Mouse (Mus musculus): ENCODE measurements around the gene Cep55. TPM values are rescaled to one million over a fixed set of nuclear protein-coding genes. Genes with fewer than 3 reads are reported as not detected.

Cep55 gene
- total and polyA plus RNA-seq, 2 experiments: 0.05 to 0.18 TPM

DNA sequence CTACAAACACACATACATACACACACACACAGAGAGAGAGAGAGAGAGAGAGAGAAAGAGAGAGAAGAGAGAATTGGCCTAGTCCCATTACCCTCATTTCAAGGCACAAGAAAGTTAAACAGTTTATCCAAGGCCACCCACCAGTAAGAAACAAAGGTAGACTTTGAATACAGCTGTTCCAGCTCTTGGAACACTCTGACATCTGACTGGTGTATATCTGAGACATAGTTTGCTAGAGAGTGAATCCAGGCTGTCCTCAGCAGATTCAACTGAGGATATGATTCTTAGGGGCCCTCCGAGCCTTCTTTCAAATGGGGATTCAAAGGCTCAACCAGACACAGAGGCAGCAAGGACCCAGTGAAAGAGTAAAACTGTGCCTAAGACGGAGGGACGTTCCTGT, 25.5 kb upstream of the Cep55 start:
- no peak for DNase-seq (ENCODE audit: extremely low read depth, low read depth, low spot score)
- H3K27ac ChIP-seq (replicated peaks; ENCODE audit: insufficient read depth, low read depth, low read length): no peak overlapping the region
- 92% methylated on average over 3 of the region's 3 CpGs for WGBS
- no peak overlapping the region for H3K4me3 ChIP-seq (ENCODE audit: insufficient read depth, low read depth, low read length)
- no peak for TF ChIP-seq POLR2A (IDR thresholded peaks at IDR 0.05; ENCODE audit: extremely low read depth, insufficient read depth, low read length)
- no peak for TF ChIP-seq CTCF (IDR thresholded peaks at IDR 0.05; ENCODE audit: low read depth, low read length)
- H3K27me3 ChIP-seq (ENCODE audit: control insufficient read depth, insufficient read depth, low read length): no peaks in the 10 kb centered on the region
- H3K79me2 ChIP-seq (ENCODE audit: control insufficient read depth, insufficient read depth, low read length): no peaks in the 10 kb centered on the region
- H3K4me1 ChIP-seq (ENCODE audit: control insufficient read depth, insufficient read depth, low read length): no peaks in the 10 kb centered on the region; the same call in 1 of the 2 replicates
- H3K36me3 ChIP-seq (ENCODE audit: control insufficient read depth, insufficient read depth, low read length): no peaks in the 10 kb centered on the region
- no peak overlapping the region for H3K9ac ChIP-seq (ENCODE audit: low read depth, low read length)

DNA sequence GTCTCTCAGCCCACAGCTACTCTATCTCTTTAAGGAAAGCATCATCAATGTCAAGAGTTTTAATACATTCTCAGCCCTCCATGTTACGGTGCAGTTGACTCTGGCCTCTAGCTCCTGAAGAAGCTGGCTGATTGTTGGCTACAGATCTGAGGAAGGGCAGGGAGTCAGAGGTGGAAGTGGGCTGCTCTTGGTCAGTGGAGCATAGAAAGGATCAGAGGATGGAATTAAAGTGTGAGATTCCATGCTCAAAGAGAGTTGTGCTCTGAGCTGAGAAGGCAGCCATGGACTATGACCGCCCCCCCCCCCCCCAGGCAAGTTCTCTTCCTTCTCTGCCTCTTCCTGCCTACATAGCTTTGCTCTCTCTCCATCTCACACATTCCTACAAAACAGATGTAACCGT, 24.9 kb upstream of the Cep55 start:
- TF ChIP-seq POLR2A (IDR thresholded peaks at IDR 0.05; ENCODE audit: extremely low read depth, insufficient read depth, low read length) (no peak), CTCF (IDR thresholded peaks at IDR 0.05; ENCODE audit: low read depth, low read length) (no peak)
- Histone ChIP-seq H3K4me3 (ENCODE audit: insufficient read depth, low read depth, low read length) (no peak overlapping the region), H3K9ac (ENCODE audit: low read depth, low read length) (no peak overlapping the region), H3K36me3 (ENCODE audit: control insufficient read depth, insufficient read depth, low read length) (no peaks in the 10 kb centered on the region), H3K27ac (replicated peaks; ENCODE audit: insufficient read depth, low read depth, low read length) (no peak overlapping the region), H3K27me3 (ENCODE audit: control insufficient read depth, insufficient read depth, low read length) (no peaks in the 10 kb centered on the region), H3K79me2 (ENCODE audit: control insufficient read depth, insufficient read depth, low read length) (no peaks in the 10 kb centered on the region), H3K4me1 (ENCODE audit: control insufficient read depth, insufficient read depth, low read length) (no peaks in the 10 kb centered on the region; the same call in 1 of the 2 replicates)
- 70% methylated on average over 3 of the region's 3 CpGs for WGBS
- no peak for DNase-seq (ENCODE audit: extremely low read depth, low read depth, low spot score)

DNA sequence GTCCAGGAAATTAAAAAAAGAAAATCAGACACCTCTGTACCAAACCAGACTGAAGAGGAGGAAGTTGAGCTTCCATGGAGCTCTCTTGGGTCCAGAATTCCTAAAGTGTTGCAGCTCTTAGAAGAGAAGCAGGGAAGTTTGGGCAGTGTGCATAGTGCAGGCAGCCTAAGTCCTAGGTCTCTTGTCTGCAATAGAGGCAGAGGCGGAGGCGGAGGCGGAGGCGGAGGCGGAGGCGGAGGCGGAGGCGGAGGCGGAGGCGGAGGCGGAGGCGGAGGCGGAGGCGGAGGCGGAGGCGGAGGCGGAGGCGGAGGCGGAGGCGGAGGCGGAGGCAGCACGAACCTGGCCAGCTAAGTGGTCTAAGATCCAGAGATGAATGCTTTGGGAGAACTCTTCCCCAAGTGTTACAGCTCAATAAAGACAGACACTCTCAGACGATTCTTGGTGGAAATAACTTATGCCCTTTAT, 24.1 kb upstream of the Cep55 start:
- H3K27me3 ChIP-seq (ENCODE audit: control insufficient read depth, insufficient read depth, low read length): no peaks in the 10 kb centered on the region
- DNase-seq (ENCODE audit: extremely low read depth, low read depth, low spot score): peak; percentile 33
- no peak for TF ChIP-seq CTCF (IDR thresholded peaks at IDR 0.05; ENCODE audit: low read depth, low read length)
- no peak for TF ChIP-seq POLR2A (IDR thresholded peaks at IDR 0.05; ENCODE audit: extremely low read depth, insufficient read depth, low read length)
- H3K4me1 ChIP-seq (ENCODE audit: control insufficient read depth, insufficient read depth, low read length): no peaks in the 10 kb centered on the region; the same call in 1 of the 2 replicates
- 1% methylated on average over 23 of the region's 23 CpGs for WGBS
- H3K36me3 ChIP-seq (ENCODE audit: control insufficient read depth, insufficient read depth, low read length): no peaks in the 10 kb centered on the region
- H3K27ac ChIP-seq (replicated peaks; ENCODE audit: insufficient read depth, low read depth, low read length): no peak overlapping the region
- H3K79me2 ChIP-seq (ENCODE audit: control insufficient read depth, insufficient read depth, low read length): no peaks in the 10 kb centered on the region
- no peak overlapping the region for H3K4me3 ChIP-seq (ENCODE audit: insufficient read depth, low read depth, low read length)
- no peak overlapping the region for H3K9ac ChIP-seq (ENCODE audit: low read depth, low read length)

DNA sequence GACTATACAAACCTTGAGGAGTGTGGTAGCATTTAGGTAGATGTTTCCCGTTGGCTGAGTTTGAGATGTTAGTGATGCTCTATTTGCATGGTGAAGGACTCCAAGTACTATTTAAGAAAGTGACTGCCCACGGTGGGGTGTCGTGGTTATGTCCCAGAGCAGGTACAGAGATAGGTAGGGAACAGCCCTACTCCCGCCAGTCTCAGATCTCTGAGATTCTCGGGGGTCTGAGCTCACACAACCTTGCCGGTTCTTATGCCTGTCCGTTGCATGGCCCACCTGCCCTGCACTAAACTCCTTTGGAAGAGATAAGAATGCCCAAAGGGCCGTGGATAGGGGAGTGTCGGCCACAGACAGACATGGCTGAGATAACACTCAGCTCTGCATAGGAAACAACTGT, 23.7 kb upstream of the Cep55 start:
- Histone ChIP-seq H3K36me3 (ENCODE audit: control insufficient read depth, insufficient read depth, low read length) (no peaks in the 10 kb centered on the region), H3K9ac (ENCODE audit: low read depth, low read length) (no peak overlapping the region), H3K4me3 (ENCODE audit: insufficient read depth, low read depth, low read length) (no peak overlapping the region), H3K79me2 (ENCODE audit: control insufficient read depth, insufficient read depth, low read length) (no peaks in the 10 kb centered on the region), H3K27ac (replicated peaks; ENCODE audit: insufficient read depth, low read depth, low read length) (no peak overlapping the region), H3K27me3 (ENCODE audit: control insufficient read depth, insufficient read depth, low read length) (no peaks in the 10 kb centered on the region), H3K4me1 (ENCODE audit: control insufficient read depth, insufficient read depth, low read length) (no peaks in the 10 kb centered on the region; the same call in 1 of the 2 replicates)
- no peak for DNase-seq (ENCODE audit: extremely low read depth, low read depth, low spot score)
- TF ChIP-seq POLR2A (IDR thresholded peaks at IDR 0.05; ENCODE audit: extremely low read depth, insufficient read depth, low read length) (no peak), CTCF (IDR thresholded peaks at IDR 0.05; ENCODE audit: low read depth, low read length) (no peak)
- WGBS: 76% methylated on average over 9 of the region's 9 CpGs

DNA sequence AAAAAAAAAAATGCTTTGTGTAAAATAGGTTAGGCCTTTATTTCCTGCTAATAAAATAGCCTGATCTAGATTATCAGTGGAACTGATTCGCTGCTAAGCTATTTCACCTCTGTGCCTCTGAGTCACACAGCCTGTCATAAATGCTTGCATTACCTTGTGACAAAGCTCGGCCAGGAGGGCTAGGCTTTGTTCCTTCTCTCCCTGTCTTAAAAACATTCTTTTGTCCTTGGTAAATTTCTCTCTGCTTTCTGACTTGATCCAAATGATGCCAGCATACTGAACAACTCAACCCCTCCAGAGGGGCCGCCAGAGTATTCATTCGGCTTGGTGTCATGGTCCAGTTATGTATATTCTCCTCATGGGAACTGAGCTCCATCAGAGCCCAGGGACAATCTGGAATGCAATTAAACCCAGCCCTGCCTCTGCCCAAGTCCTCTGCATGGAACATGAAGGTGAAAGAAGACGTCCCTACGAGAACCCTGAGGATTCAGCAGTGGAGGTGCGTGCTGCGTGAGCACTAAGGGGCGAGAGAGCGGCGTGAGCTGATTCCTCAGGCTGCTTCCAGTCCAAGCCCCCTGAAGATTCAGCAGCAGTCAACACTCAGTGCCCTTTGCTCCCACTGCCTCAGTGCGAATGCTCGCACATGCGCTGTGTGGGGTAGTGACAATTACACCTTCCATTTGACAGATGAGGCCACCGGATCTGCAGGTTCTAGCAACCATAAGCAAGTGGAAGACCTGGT, 21.6 kb upstream of the Cep55 start:
- Histone ChIP-seq H3K4me3 (ENCODE audit: insufficient read depth, low read depth, low read length) (no peak overlapping the region), H3K36me3 (ENCODE audit: control insufficient read depth, insufficient read depth, low read length) (no peaks in the 10 kb centered on the region), H3K79me2 (ENCODE audit: control insufficient read depth, insufficient read depth, low read length) (no peaks in the 10 kb centered on the region), H3K27me3 (ENCODE audit: control insufficient read depth, insufficient read depth, low read length) (no peaks in the 10 kb centered on the region), H3K9ac (ENCODE audit: low read depth, low read length) (no peak overlapping the region), H3K4me1 (ENCODE audit: control insufficient read depth, insufficient read depth, low read length) (no peaks in the 10 kb centered on the region), H3K27ac (replicated peaks; ENCODE audit: insufficient read depth, low read depth, low read length) (no peak overlapping the region)
- WGBS: 87% methylated on average over 15 of the region's 15 CpGs
- no peak for TF ChIP-seq CTCF (IDR thresholded peaks at IDR 0.05; ENCODE audit: low read depth, low read length)
- no peak for TF ChIP-seq POLR2A (IDR thresholded peaks at IDR 0.05; ENCODE audit: extremely low read depth, insufficient read depth, low read length)
- no peak for DNase-seq (ENCODE audit: extremely low read depth, low read depth, low spot score)

DNA sequence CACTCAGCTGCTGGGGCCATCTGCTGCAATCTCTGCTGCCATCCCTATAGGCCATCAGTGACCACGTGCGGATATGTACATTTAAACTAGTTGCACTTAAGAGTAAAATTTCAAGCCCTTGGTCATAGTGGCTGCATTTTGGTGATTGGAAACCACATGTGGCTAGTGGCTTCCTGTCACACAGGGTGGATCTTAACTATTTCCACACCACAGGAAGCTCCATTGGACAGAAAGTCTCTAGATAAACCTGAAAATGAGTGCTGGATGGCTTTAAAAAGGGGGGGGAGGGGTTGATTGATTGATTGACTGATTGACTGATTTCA, 21.1 kb upstream of the Cep55 start:
- no peak overlapping the region for H3K27ac ChIP-seq (replicated peaks; ENCODE audit: insufficient read depth, low read depth, low read length)

More for the DNA sequence above, 21.1 kb upstream of the Cep55 start:
- no peak overlapping the region for H3K4me3 ChIP-seq (ENCODE audit: insufficient read depth, low read depth, low read length)
- WGBS: 87% methylated on average over 2 of the region's 2 CpGs
- TF ChIP-seq CTCF (IDR thresholded peaks at IDR 0.05; ENCODE audit: low read depth, low read length) (no peak), POLR2A (IDR thresholded peaks at IDR 0.05; ENCODE audit: extremely low read depth, insufficient read depth, low read length) (no peak)
- no peak for DNase-seq (ENCODE audit: extremely low read depth, low read depth, low spot score)
- H3K4me1 ChIP-seq (ENCODE audit: control insufficient read depth, insufficient read depth, low read length): no peaks in the 10 kb centered on the region
- H3K79me2 ChIP-seq (ENCODE audit: control insufficient read depth, insufficient read depth, low read length): no peaks in the 10 kb centered on the region
- H3K36me3 ChIP-seq (ENCODE audit: control insufficient read depth, insufficient read depth, low read length): no peaks in the 10 kb centered on the region
- H3K27me3 ChIP-seq (ENCODE audit: control insufficient read depth, insufficient read depth, low read length): no peaks in the 10 kb centered on the region
- H3K9ac ChIP-seq (ENCODE audit: low read depth, low read length): no peak overlapping the region

All from liver, adult 2 months (tissue).